Mouse (Mus musculus) ES-E14 (cell line): ENCODE measurements around the gene Iqgap1. TPM values are rescaled to one million over a fixed set of nuclear protein-coding genes. Genes with fewer than 3 reads are reported as not detected.
A peak's percentile ranks its signal among the peaks of the same experiment; 100 is the strongest.

Experiments used
- DNase-seq: peaks from one replicate; pipeline ENCODE4 v3.0.0-alpha.2; 2013; ENCODE audit warnings: low read depth, low spot score
- H3K27ac ChIP-seq: 2 replicates; pipeline ENCODE4 v1.5.1; 2012; ENCODE audit warnings: low read depth, mild to moderate bottlenecking, low read length, moderate library complexity, mixed read lengths; ENCODE audit not compliant: poor library complexity, insufficient read depth, severe bottlenecking
- H3K36me3 ChIP-seq: 2 replicates; pipeline ENCODE4 v1.6.1; 2012; ENCODE audit warnings: mild to moderate bottlenecking, low read length, moderate library complexity, mixed read lengths; ENCODE audit not compliant: control insufficient read depth, poor library complexity, insufficient read depth, severe bottlenecking
- H3K4me1 ChIP-seq, 2 experiments: fragments of 150-350 bp in 1 of 2; sonication (generic) in 1 of 2; 2 replicates each; pipeline ENCODE4 v1.6.1; 2012; ENCODE audit warnings: low read length in 2 of 2, mild to moderate bottlenecking in 1 of 2, mixed read lengths in 1 of 2; ENCODE audit not compliant: control insufficient read depth in 2 of 2, insufficient read depth in 2 of 2, poor library complexity in 1 of 2
- H3K4me3 ChIP-seq, 2 experiments: fragments of 150-350 bp in 1 of 2; sonication (generic) in 1 of 2; 2 replicates each; pipeline ENCODE4 v1.5.1; 2012; ENCODE audit warnings: low read length in 2 of 2, low read depth in 1 of 2, mild to moderate bottlenecking in 1 of 2, mixed read lengths in 1 of 2; ENCODE audit not compliant: insufficient read depth in 1 of 2, poor library complexity in 1 of 2, severe bottlenecking in 1 of 2
- H3K9ac ChIP-seq: 2 replicates; pipeline ENCODE4 v1.6.1; 2012; ENCODE audit warnings: low read depth, mild to moderate bottlenecking, low read length, mixed read lengths; ENCODE audit not compliant: poor library complexity, insufficient read depth, severe bottlenecking
- H3K9me3 ChIP-seq: fragments of 150-350 bp; sonication (generic); 2 replicates; pipeline ENCODE4 v1.6.1; 2012; ENCODE audit warnings: low read depth, mild to moderate bottlenecking, low read length; ENCODE audit not compliant: control insufficient read depth, insufficient read depth
- CHD2 ChIP-seq: IDR thresholded peaks from 2 replicates; pipeline ENCODE4 v1.6.1; 2014; ENCODE audit warnings: mild to moderate bottlenecking, low read depth, low read length, inconsistent platforms
- HCFC1 ChIP-seq: IDR thresholded peaks from 2 replicates; pipeline ENCODE4 v1.6.1; 2012; ENCODE audit warnings: low read length, inconsistent platforms, borderline replicate concordance; ENCODE audit not compliant: insufficient read depth
- MAFK ChIP-seq: IDR thresholded peaks from 2 replicates; pipeline ENCODE4 v1.6.1; 2014; ENCODE audit warnings: mild to moderate bottlenecking, low read depth, low read length, inconsistent platforms; ENCODE audit not compliant: insufficient read depth
- ZC3H11A ChIP-seq: IDR thresholded peaks from 2 replicates; pipeline ENCODE4 v1.6.1; 2012; ENCODE audit warnings: low read depth, mild to moderate bottlenecking, inconsistent platforms, low read length, borderline replicate concordance
- ZNF384 ChIP-seq: IDR thresholded peaks from 2 replicates; pipeline ENCODE4 v1.6.1; 2012; ENCODE audit warnings: low read depth, low read length, inconsistent platforms
- in situ Hi-C, 2 experiments: fragments of 600-800 bp; cut with MboI; formaldehyde crosslinking; loops; one replicate each; pipeline ENCODE4 v1.15.1; 2025; ENCODE audit warnings: low sequenced_read_pairs in 2 of 2, inconsistent platforms in 1 of 2; ENCODE audit not compliant: unreplicated experiment in 2 of 2
- total RNA-seq: library from RNA; depleted of rRNA; stranded (reverse); fragments of 300-350 nt; gene quantifications from 2 replicates; pipeline ENCODE4 v1.2.3, GENCODE M21; 2012

The Iqgap1 gene
- total RNA-seq, 1 experiment: 135 TPM

DNA sequence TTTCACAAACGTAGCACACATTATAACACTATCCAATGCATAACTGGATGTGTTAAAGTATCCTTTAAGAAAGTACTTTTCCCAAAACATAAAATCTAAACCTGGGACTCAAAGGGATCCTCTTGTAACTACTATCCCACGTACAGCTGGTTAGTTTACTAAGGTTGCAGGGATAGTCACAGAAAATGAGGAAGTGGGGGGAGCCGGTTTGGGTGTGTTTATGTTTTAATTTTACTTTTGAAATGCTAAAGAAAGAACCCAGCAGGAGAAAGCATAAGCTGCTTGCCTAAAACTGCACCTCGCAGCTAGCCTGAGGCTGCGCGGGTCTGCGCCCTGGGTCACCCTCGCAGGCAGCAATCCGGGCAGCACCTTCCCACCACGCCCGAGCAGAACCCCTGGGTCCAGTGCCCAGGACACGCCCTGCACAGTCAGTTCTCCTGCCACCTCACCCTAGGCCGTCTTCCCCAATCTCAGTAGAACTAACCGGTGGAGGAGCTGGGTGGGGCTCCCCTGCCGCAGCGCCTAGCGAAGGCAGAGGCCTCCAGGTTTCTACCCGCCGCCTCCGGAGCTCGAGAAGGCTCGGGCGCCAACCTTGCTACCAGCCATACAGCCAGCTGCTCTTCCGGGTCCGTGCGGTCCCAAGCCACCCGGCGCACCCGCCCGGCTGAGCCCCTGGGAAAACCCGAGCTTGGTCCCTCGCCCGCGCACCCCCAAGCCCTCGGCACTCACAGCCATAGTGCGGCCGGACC lies 23.2 kb downstream of the Iqgap1 start:
- H3K4me1 ChIP-seq: peaks cover 3 to 15% of the 10 kb centered on the region in 2 experiments; a peak in 3 of 4 replicates
- peak overlapping the region; percentile 38; the same call in 1 of the 2 replicates for H3K27ac ChIP-seq
- H3K4me3 ChIP-seq: peak overlapping the region; percentile 89 to 98
- H3K9me3 ChIP-seq: no peaks in the 10 kb centered on the region
- H3K36me3 ChIP-seq: peaks cover 11% of the 10 kb centered on the region
- in situ Hi-C loops: no loop called here
- no peak for DNase-seq
- H3K9ac ChIP-seq: peak overlapping the region; percentile 74
- no peak for TF ChIP-seq MAFK
- TF ChIP-seq HCFC1: no peak
- TF ChIP-seq CHD2: no peak
- TF ChIP-seq ZNF384: no peak
- TF ChIP-seq ZC3H11A: no peak

DNA sequence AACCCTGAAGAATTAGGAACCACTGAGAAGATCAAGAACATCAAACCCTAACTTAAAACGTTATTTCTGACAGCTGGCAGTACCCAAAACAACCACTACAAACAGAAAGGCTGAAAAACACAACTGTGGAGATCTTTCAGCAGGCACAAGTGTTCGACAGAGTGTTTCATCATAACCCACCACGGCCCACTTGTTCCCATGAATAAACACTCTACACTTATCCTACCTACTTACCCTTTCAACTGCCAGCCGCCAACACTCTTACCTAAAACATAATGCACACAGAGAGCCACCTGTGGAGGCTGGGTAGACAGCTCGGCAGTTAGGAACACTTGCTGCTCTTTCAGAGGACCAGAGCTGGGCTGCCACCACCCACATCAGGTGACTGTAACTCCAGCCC lies 26.5 kb downstream of the Iqgap1 start:
- in situ Hi-C loops: no loop called here
- no peaks in the 10 kb centered on the region for H3K9me3 ChIP-seq
- no peak overlapping the region for H3K9ac ChIP-seq
- no peak overlapping the region for H3K4me3 ChIP-seq
- H3K36me3 ChIP-seq: peaks cover 25% of the 10 kb centered on the region
- TF ChIP-seq ZNF384 (no peak), ZC3H11A (no peak), CHD2 (no peak), HCFC1 (no peak), MAFK (no peak)
- no peak for DNase-seq
- no peak overlapping the region for H3K27ac ChIP-seq
- peaks cover 3 to 16% of the 10 kb centered on the region in 2 experiments; a peak in 3 of 4 replicates for H3K4me1 ChIP-seq

DNA sequence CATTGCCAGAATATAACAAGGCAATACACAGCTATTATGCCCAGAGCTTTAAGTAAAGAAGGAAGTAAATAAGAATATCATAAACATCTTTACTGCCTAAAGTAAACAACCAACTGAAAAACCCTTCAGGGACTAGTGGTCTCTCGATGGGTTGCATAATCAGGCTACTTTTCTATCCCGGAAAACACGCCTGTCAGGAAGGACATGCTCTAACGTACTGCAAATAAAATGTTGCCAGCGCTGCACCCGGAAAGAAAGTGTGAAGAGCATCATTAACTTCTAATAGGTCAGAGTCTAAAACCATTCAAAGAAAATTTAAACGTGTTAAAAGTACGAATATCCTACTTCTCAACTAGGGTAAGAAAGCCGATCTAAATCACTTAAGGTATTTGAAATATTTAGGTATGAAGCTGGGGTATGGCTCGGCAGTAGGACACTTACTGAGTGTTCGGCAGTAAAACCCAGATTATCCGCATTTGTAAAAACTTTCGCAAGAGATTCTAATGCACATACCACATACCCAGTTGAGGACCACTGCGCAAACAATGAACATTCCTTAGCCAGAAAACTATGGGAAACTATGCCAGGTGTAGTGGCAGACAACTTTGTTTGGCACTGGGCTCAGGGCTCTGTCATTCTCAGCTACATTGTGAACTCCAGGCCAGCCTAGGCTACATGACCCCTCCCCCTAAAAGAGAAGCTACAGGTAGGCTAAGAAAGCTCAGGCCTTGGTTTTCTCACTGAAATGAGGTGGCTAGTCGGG lies 28.8 kb downstream of the Iqgap1 start:
- TF ChIP-seq HCFC1 (no peak), CHD2 (no peak), MAFK (no peak), ZNF384 (no peak), ZC3H11A (no peak)
- Histone ChIP-seq H3K27ac (no peak overlapping the region), H3K9me3 (no peaks in the 10 kb centered on the region), H3K4me1 (peaks cover 0 to 12% of the 10 kb centered on the region in 2 experiments; a peak in 1 of 4 replicates), H3K36me3 (peaks cover 30% of the 10 kb centered on the region), H3K4me3 (no peak overlapping the region), H3K9ac (no peak overlapping the region)
- in situ Hi-C loops: no loop called here
- DNase-seq: no peak

DNA sequence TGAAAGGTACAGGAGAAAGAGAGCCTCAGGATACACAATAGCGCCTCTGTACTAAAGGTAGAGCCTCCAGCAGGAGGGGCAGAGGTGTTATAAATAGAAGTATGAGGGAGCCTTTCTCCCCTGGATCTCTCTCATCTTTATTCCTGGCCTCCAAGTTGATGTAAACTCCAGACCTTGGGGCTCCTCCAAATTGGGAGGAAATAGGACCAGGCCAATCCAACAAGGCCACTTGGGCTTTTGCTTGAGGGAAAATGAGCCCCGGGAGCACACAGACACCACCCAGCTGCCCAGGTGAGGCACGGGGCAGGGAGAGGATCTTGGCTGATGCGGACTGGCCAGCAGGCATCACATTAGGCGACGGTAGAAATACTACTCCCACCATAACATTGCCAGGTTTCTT lies 29.5 kb downstream of the Iqgap1 start:
- Histone ChIP-seq H3K4me1 (peaks cover 0 to 8% of the 10 kb centered on the region in 2 experiments; a peak in 1 of 4 replicates), H3K4me3 (no peak overlapping the region), H3K27ac (no peak overlapping the region), H3K9ac (no peak overlapping the region), H3K9me3 (no peaks in the 10 kb centered on the region), H3K36me3 (peaks cover 30% of the 10 kb centered on the region)
- TF ChIP-seq CHD2 (no peak), ZNF384 (no peak), HCFC1 (no peak), ZC3H11A (no peak), MAFK (no peak)
- DNase-seq: no peak
- in situ Hi-C loops: no loop called here
